Mouse (Mus musculus): Measurements from ENCODE around the gene Urgcp.
"Not testable (repeated sequence)": the region's sequence is repeated elsewhere in the genome, so short reads cannot be mapped to it uniquely, and the experiment has no call there.

Gene Urgcp

GRCm38 (mm10) chr11:5761820-5762632, at the start of gene Urgcp:
Urgcp (minus strand) TSS chr11:5762376.
- DNase-seq, result peak; percentile 95 to 96

GRCm38 (mm10) chr11:5809487-5809886, 47.3 kb upstream of the Urgcp start:
- DNase-seq, result not testable (repeated sequence)

- DNase-seq, result no peak
Observed at GRCm38 (mm10) chr11:5807956-5808355, 45.8 kb upstream of the Urgcp start.

- DNase-seq, result no peak
Observed at GRCm38 (mm10) chr11:5805711-5806110, 43.5 kb upstream of the Urgcp start.

- no peak for DNase-seq
Observed at GRCm38 (mm10) chr11:5804174-5804573, 42.0 kb upstream of the Urgcp start.

- no peak for DNase-seq
Observed at GRCm38 (mm10) chr11:5803551-5803981, 41.4 kb upstream of the Urgcp start, which contains the start of gene Pgam2. Pgam2 (minus strand) TSS chr11:5803733.

GRCm38 (mm10) chr11:5802457-5803217, 40.5 kb upstream of the Urgcp start:
- no peak for DNase-seq

GRCm38 (mm10) chr11:5802005-5802404, 39.8 kb upstream of the Urgcp start:
- DNase-seq, result no peak

GRCm38 (mm10) chr11:5801511-5801910, 39.3 kb upstream of the Urgcp start:
- no peak for DNase-seq

GRCm38 (mm10) chr11:5799621-5800490, 37.7 kb upstream of the Urgcp start:
- peak; percentile 71 to 81 for DNase-seq

GRCm38 (mm10) chr11:5797928-5798327, 35.8 kb upstream of the Urgcp start:
- DNase-seq, result no peak

GRCm38 (mm10) chr11:5797371-5797770, 35.2 kb upstream of the Urgcp start:
- no peak for DNase-seq

GRCm38 (mm10) chr11:5796939-5797338, 34.8 kb upstream of the Urgcp start:
- no peak for DNase-seq

GRCm38 (mm10) chr11:5795706-5796105, 33.5 kb upstream of the Urgcp start:
- no peak for DNase-seq

- no peak for DNase-seq
Observed at GRCm38 (mm10) chr11:5795290-5795689, 33.1 kb upstream of the Urgcp start.

- no peak for DNase-seq
Observed at GRCm38 (mm10) chr11:5790431-5790830, 28.3 kb upstream of the Urgcp start.

- DNase-seq, result no peak
Observed at GRCm38 (mm10) chr11:5789754-5790333, 27.7 kb upstream of the Urgcp start.

GRCm38 (mm10) chr11:5789071-5789753, 27.0 kb upstream of the Urgcp start:
- DNase-seq, result peak in 1 of 2 experiments; percentile 49

- peak; percentile 98 for DNase-seq
Observed at GRCm38 (mm10) chr11:5788056-5789014, 26.2 kb upstream of the Urgcp start, which contains the start of gene Dbnl. Dbnl (plus strand) TSS chr11:5788488.

GRCm38 (mm10) chr11:5787671-5788055, 25.5 kb upstream of the Urgcp start:
- DNase-seq, result no peak

GRCm38 (mm10) chr11:5785732-5786131, 23.6 kb upstream of the Urgcp start:
- peak in 1 of 2 experiments; percentile 58 for DNase-seq
